Mouse (Mus musculus) midbrain, embryonic 10.5 days (tissue): ENCODE measurements around the gene Sh3pxd2b. TPM values are rescaled to one million over a fixed set of nuclear protein-coding genes. Genes with fewer than 3 reads are reported as not detected.
A peak's percentile ranks its signal among the peaks of the same experiment; 100 is the strongest.

Source experiments
- DNase-seq: peaks from one replicate; pipeline ENCODE4 v3.0.0-alpha.2; 2017; ENCODE audit warnings: low spot score
- H3K27ac ChIP-seq: fragments of 300-500 bp; sonication (generic); replicated peaks from 2 replicates; pipeline ENCODE4 v1.5.1; 2016; ENCODE audit warnings: mild to moderate bottlenecking
- H3K27me3 ChIP-seq: fragments of 300-500 bp; sonication (generic); 2 replicates; pipeline ENCODE4 v1.6.1; 2016; ENCODE audit warnings: low read depth, mild to moderate bottlenecking; ENCODE audit not compliant: poor library complexity, severe bottlenecking
- H3K36me3 ChIP-seq: fragments of 300-500 bp; sonication (generic); 2 replicates; pipeline ENCODE4 v1.6.1; 2016; ENCODE audit warnings: mild to moderate bottlenecking, moderate library complexity
- H3K4me1 ChIP-seq: fragments of 300-500 bp; sonication (generic); 2 replicates; pipeline ENCODE4 v1.6.1; 2016
- H3K4me3 ChIP-seq: fragments of 300-500 bp; sonication (generic); 2 replicates; pipeline ENCODE4 v1.5.1; 2016; ENCODE audit warnings: mild to moderate bottlenecking, moderate library complexity
- H3K9me3 ChIP-seq: fragments of 300-500 bp; sonication (generic); replicated peaks from 2 replicates; pipeline ENCODE4 v1.6.1; 2016; ENCODE audit warnings: mild to moderate bottlenecking
- WGBS: fragments of 180-500 bp; shearing (Covaris S2); methylation state at CpG from one replicate; pipeline ENCODE4 v1.1.7; 2016; 5-methylcytosine and 5-hydroxymethylcytosine counted together
- polyA plus RNA-seq: library from polyadenylated mRNA; unstranded; fragments of >200 nt; fragmentation: Nextera tagmentation; extraction: Ambion mirVana; gene quantifications from 2 replicates; pipeline ENCODE4 v1.2.1, GENCODE M21; 2016

The Sh3pxd2b gene
- polyA plus RNA-seq, 1 experiment from 2014 or later: 25.7 TPM

DNA sequence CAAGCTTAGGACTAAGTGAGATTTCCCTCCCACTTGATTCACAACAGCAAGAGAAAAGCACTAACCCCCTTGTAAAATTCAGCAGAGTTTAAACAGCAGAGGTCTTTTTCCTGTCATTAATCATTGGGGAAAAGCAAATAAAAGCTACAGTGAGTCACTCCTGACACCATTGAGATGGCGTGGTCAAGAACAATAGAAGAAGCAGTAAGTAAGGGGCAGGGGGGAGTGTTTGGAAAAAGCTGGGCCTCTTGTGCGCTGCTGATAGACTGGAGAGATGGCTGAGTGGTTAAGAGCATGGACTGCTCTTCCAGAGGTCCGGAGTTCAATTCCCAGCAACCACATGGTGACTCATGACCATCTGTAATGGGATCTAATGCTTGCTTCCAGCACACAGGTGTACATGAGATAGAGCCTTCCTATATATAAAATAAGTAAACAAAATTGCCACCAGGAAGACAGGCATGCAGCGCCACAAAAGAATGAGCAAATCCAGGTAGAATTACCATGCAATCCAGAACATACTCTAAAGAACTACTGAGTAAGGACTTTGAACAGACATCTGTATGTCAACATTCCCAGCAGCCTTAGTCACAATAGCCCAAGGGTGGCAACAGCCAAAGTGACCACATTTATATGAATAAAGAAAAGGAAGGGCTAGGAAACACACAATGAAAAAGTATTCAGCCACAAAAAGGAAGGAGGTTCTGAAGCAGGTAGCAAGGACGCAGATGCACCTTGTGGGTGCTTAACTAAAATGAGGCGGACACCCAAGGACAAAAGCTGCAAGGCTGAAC, 1.9 kb upstream of the Sh3pxd2b start:
- H3K4me1 ChIP-seq: peaks cover 44% of the 10 kb centered on the region
- H3K27me3 ChIP-seq: 0 out of 2 replicates have a peak, but pooled peaks cover 5% of the 10 kb centered on the region
- no peak overlapping the region for H3K27ac ChIP-seq
- H3K36me3 ChIP-seq: peaks cover 11% of the 10 kb centered on the region
- no peaks in the 10 kb centered on the region for H3K9me3 ChIP-seq
- WGBS: 80% methylated on average over 6 of the region's 6 CpGs
- DNase-seq: no peak
- H3K4me3 ChIP-seq: no peak overlapping the region

- Histone ChIP-seq H3K9me3 (no peaks in the 10 kb centered on the region), H3K27ac (peak overlapping the region; percentile 99), H3K4me1 (peaks cover 43% of the 10 kb centered on the region), H3K4me3 (peak overlapping the region; percentile 97), H3K36me3 (peaks cover 27% of the 10 kb centered on the region), H3K27me3 (0 out of 2 replicates have a peak, but pooled peaks cover 5% of the 10 kb centered on the region)
- no peak for DNase-seq
- WGBS: 3% methylated on average over 10 of the region's 10 CpGs
Observed at GRCm38 (mm10) chr11:32347264-32347606, 385 bp upstream of the Sh3pxd2b start.

- peak; percentile 49 for DNase-seq
- 25% methylated on average over 9 of the region's 9 CpGs for WGBS
- 0 out of 2 replicates have a peak, but pooled peaks cover 5% of the 10 kb centered on the region for H3K27me3 ChIP-seq
Observed at GRCm38 (mm10) chr11:32348433-32349283, 1.0 kb downstream of the Sh3pxd2b start.

GRCm38 (mm10) chr11:32349284-32349953, 1.8 kb downstream of the Sh3pxd2b start:
- H3K4me3 ChIP-seq: peak overlapping the region; percentile 97
- H3K27ac ChIP-seq: peak overlapping the region; percentile 99
- WGBS: 86% methylated on average over 13 of the region's 13 CpGs
- H3K4me1 ChIP-seq: peaks cover 43% of the 10 kb centered on the region
- DNase-seq: no peak
- no peaks in the 10 kb centered on the region for H3K9me3 ChIP-seq
- H3K27me3 ChIP-seq: 0 out of 2 replicates have a peak, but pooled peaks cover 5% of the 10 kb centered on the region
- peaks cover 49% of the 10 kb centered on the region for H3K36me3 ChIP-seq

More at GRCm38 (mm10) chr11:32348433-32349283, 1.0 kb downstream of the Sh3pxd2b start:
- H3K4me3 ChIP-seq: peak overlapping the region; percentile 97
- H3K36me3 ChIP-seq: peaks cover 41% of the 10 kb centered on the region
- no peaks in the 10 kb centered on the region for H3K9me3 ChIP-seq
- H3K27ac ChIP-seq: peak overlapping the region; percentile 99
- H3K4me1 ChIP-seq: peaks cover 43% of the 10 kb centered on the region

DNA sequence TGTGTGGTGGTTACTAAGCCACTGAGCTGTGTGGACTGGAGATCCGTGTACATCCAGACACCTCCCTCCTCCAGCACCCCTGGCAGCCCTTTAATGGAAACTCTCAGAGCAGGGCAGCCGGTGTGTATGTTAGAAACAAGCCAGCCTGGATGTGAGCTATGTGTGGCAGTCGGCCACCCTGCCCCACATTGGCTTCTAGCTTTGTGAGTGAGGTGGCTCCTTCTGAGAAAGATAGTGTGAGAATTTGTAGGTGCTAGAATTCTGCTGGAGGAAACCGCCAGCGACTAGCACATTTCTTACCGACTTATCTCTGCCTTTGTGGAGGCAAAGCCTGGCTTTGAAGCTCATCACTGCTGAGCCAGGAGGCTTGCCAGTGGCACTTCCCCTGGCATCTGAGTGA, 5.3 kb downstream of the Sh3pxd2b start:
- no peak for DNase-seq
- Histone ChIP-seq H3K4me3 (no peak overlapping the region), H3K9me3 (no peaks in the 10 kb centered on the region), H3K27me3 (no peaks in the 10 kb centered on the region), H3K27ac (no peak overlapping the region), H3K36me3 (peaks cover 73% of the 10 kb centered on the region), H3K4me1 (peaks cover 41% of the 10 kb centered on the region)
- WGBS: 82% methylated on average over 6 of the region's 6 CpGs

DNA sequence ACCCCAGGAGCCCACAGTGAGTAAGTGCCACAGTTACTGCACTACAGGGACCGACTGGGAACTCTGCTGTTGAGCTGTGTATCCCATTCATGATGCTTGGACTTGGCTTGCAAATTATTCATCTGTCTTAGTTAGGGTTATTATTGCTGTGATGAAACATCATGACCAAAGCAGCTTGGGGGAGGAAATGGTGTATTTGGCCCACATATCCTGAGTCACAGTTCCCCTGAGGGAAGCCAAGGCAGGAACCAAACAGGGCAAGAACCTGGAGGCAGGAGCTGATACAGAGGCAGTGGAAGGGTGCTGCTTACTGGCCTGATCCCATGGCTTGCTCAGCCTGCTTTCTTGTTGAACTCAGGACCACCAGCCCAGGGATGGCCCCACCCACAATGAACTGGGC, 7.8 kb downstream of the Sh3pxd2b start:
- H3K9me3 ChIP-seq: no peaks in the 10 kb centered on the region
- no peaks in the 10 kb centered on the region for H3K27me3 ChIP-seq
- H3K4me1 ChIP-seq: peaks cover 17% of the 10 kb centered on the region
- no peak overlapping the region for H3K27ac ChIP-seq
- no peak overlapping the region for H3K4me3 ChIP-seq
- WGBS: 79% methylated on average over 1 of the region's 1 CpGs
- H3K36me3 ChIP-seq: peaks cover 76% of the 10 kb centered on the region
- DNase-seq: no peak

DNA sequence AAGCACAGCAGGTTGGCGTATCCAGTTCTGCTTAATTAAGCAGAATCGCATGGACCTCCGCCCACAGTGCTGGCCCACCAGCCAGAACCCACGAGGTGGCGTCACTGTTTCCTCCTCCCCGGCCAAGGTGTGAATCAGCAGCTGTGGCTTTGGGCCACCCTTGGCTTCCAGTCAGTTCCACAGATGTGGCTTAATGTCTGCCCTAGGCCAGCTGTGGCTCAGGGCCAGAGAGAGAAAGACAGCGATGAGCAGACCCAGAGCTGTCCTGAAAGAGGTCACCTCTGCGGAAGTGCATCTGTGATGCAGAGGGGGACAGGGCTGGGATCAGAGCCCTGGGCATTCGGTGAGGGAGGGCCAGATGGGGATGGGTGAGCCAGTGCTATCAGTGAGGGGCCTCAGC, 10.1 kb downstream of the Sh3pxd2b start:
- peaks cover 69% of the 10 kb centered on the region for H3K36me3 ChIP-seq
- 66% methylated on average over 9 of the region's 9 CpGs for WGBS

DNA sequence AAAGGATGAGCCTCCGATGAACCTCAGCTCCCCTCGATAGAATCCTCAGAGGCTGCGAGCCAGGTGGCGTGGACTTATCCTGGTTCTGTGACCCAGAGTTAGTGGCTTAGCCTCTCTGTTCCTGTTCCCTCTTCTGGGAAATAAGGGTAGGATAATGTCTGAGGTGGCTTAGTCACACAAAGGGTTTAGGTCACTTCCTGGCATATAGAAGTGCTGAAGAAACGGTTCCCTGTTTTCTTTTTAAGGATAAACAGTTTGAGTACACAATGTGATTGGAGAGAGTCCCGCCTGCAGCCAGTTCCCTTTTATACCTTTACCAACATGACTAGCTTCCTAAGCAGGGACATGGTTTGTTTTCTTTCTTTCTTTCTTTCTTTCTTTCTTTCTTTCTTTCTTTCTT, 10.8 kb downstream of the Sh3pxd2b start:
- no peak for DNase-seq
- WGBS: 81% methylated on average over 6 of the region's 6 CpGs
- Histone ChIP-seq H3K9me3 (no peaks in the 10 kb centered on the region), H3K4me1 (peaks cover 23% of the 10 kb centered on the region), H3K36me3 (peaks cover 62% of the 10 kb centered on the region), H3K27me3 (no peaks in the 10 kb centered on the region), H3K27ac (no peak overlapping the region), H3K4me3 (no peak overlapping the region)

More for the DNA sequence above, 10.1 kb downstream of the Sh3pxd2b start:
- no peaks in the 10 kb centered on the region for H3K9me3 ChIP-seq
- H3K27ac ChIP-seq: peak overlapping the region; percentile 52
- H3K4me1 ChIP-seq: peaks cover 16% of the 10 kb centered on the region
- no peak overlapping the region for H3K4me3 ChIP-seq
- DNase-seq: no peak
- no peaks in the 10 kb centered on the region for H3K27me3 ChIP-seq

DNA sequence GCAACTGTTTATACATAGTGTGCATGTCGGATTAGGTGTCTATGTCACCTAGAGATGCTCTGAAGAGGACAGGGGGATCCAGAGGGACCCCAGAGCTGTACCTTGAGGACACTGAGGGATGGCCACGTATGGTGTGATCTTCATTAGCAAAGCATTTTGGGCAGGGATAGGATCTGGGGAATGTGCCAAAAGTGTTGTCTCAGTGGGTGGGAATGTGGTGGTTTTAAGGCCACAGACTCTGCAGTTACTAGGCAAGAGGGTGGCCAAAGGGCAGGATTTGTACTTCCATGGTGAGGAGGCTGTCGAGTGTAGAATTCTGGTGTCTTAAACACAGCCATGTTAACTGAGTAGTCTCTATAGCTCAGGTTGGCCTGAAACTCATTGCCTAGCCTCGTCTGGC, 11.9 kb downstream of the Sh3pxd2b start:
- WGBS: 86% methylated on average over 4 of the region's 4 CpGs
- no peaks in the 10 kb centered on the region for H3K27me3 ChIP-seq
- no peaks in the 10 kb centered on the region for H3K9me3 ChIP-seq
- H3K4me3 ChIP-seq: no peak overlapping the region
- no peak overlapping the region for H3K27ac ChIP-seq
- H3K4me1 ChIP-seq: peaks cover 34% of the 10 kb centered on the region
- peaks cover 50% of the 10 kb centered on the region for H3K36me3 ChIP-seq
- DNase-seq: no peak

DNA sequence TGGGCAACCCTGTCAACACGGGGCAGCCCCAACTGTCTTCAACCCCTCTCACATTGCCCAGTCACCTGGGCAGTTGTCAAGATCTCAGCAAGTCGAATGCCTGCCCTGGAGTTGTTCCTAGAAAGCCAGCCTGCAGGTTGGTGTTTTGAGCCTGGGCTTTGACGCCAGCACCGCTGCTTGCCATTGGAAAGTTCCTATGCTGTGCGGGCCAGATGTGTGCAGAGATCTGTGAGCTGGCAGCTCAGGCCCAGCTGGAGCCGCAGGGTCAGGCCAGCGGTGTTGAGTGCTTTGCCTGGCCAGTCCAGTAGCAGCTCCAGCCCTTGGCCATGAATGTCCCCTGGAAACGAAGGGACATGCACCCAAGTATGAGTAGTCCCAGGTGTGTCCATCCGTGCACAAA, 14.2 kb downstream of the Sh3pxd2b start:
- 93% methylated on average over 9 of the region's 9 CpGs for WGBS

DNA sequence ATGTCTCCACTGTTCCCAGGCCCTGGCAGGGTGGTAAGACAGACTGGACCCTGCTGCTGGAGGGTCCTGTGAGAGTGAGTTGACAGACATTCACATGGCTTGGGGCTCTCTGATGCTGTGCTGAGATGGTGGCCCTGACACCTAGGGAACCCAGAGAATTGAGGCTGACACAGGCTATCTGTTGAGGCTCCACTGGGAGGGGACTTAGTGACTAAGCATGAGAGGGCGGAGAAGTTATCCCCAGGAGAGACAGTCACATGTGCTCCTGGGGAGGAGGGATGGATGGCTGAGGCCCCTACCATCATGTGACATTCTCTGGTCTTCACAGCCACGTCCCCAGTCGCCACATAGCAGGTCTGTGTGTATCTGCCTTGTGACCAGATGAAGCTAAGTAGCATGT, 15.6 kb downstream of the Sh3pxd2b start:
- Histone ChIP-seq H3K4me1 (peaks cover 33% of the 10 kb centered on the region), H3K27ac (peak overlapping the region; percentile 46; the same call in 1 of the 2 replicates), H3K9me3 (no peaks in the 10 kb centered on the region), H3K27me3 (no peaks in the 10 kb centered on the region), H3K36me3 (peaks cover 45% of the 10 kb centered on the region), H3K4me3 (no peak overlapping the region)
- WGBS: 81% methylated on average over 3 of the region's 3 CpGs
- no peak for DNase-seq

More for the DNA sequence above, 14.2 kb downstream of the Sh3pxd2b start:
- no peak for DNase-seq
- no peaks in the 10 kb centered on the region for H3K9me3 ChIP-seq
- H3K27ac ChIP-seq: no peak overlapping the region
- no peaks in the 10 kb centered on the region for H3K27me3 ChIP-seq
- H3K4me3 ChIP-seq: no peak overlapping the region
- H3K4me1 ChIP-seq: peaks cover 40% of the 10 kb centered on the region
- H3K36me3 ChIP-seq: peaks cover 45% of the 10 kb centered on the region

DNA sequence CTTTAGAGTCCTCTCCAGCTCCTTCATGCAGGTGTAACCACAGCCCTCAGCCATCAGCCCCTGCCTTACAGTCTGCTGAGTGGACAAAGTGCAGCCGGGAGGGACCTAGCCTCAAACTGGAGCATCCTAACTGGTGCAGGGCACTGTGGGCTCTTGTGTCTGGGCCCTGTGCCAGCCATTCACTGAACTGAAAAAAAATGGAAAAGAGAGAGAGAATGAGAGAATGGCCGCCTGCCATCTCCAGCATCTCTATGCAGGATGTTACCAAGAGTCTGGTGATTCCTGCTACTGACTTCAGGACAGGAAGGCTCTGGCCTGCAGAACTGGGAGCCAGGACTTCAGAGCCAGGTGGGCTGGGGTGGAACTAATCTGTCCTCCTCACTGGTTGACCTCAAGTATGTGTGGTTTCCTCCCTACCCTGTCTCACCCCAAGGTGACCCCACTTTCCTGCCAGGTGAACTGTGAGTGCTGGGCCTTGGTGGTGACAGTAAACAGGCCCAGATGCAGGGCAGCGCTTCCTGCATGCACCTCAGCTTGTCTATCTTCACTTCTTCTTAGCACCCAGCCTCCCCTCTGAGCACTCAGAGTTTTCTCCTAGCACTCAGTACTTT, 16.1 kb downstream of the Sh3pxd2b start:
- Histone ChIP-seq H3K4me3 (no peak overlapping the region), H3K4me1 (peaks cover 33% of the 10 kb centered on the region), H3K27ac (peak overlapping the region; percentile 46; the same call in 1 of the 2 replicates), H3K36me3 (peaks cover 45% of the 10 kb centered on the region), H3K27me3 (no peaks in the 10 kb centered on the region), H3K9me3 (no peaks in the 10 kb centered on the region)
- WGBS: 81% methylated on average over 3 of the region's 3 CpGs
- no peak for DNase-seq
